Mouse (Mus musculus): ENCODE measurements around the gene Klhl20. TPM values are rescaled to one million over a fixed set of nuclear protein-coding genes. Genes with fewer than 3 reads are reported as not detected.
A peak's percentile ranks its signal among the peaks of the same experiment; 100 is the strongest.
"Not testable (repeated sequence)": the region's sequence is repeated elsewhere in the genome, so short reads cannot be mapped to it uniquely, and the experiment has no call there.

Klhl20 gene
- 10 to 100 TPM; 16.3 to 18.8 TPM for total RNA-seq (2021)

- peak; percentile 96 to 98 for DNase-seq (ENCODE audit: extremely low spot score in 1 of 2, low spot score in 1 of 2)
These were observed at the start of gene Klhl20 for GRCm38 (mm10) chr1:161130726-161131664. Gene Klhl20 (minus strand): TSS chr1:161131511.

DNA sequence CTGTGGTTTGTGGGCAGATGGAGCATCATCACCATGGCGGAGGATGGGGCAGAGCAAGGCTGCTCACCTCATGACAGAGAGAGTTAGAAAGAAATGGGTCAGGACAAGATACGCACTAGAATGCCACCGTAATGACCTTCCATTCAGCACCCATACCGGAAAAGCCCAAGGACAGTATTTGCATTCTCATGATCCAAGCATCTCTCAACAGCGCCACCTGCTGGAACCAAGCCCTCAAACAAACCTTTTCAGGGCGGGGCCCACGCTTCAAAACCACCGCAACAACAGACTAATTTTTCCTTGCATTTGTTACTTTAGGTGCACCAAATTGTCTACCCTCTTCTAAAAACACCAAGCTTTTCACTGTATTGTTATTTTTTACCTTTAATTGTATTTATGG lies 49.4 kb upstream of the Klhl20 start:
- DNase-seq (ENCODE audit: extremely low spot score in 1 of 2, low spot score in 1 of 2) = peak in 1 of 2 experiments; percentile 71

DNA sequence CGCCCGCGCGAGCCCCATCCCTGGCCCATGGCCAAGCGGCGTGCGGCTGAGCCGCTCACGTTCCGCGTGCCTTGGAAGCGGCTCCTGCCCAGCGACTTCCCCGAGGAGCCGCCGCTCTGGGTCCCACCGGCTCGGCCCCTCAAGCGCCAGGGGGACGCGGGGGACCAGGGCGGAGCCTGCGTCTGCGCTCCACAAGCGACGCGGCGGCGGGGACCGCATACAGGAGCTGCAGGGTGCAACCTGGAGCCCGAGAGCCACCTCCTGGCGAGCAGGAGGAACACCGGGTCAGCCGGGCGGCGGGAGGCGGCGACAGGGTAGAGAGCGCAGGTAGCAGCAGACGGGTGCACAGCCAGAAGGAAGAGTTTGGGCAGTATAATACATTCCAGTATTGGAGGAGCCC lies 39.3 kb upstream of the Klhl20 start:
- DNase-seq (ENCODE audit: extremely low spot score in 1 of 2, low spot score in 1 of 2) = peak; percentile 54 to 57

GRCm38 (mm10) chr1:161160266-161160665 lies 29.0 kb upstream of the Klhl20 start:
- DNase-seq (ENCODE audit: extremely low spot score in 1 of 2, low spot score in 1 of 2) = no peak

GRCm38 (mm10) chr1:161159214-161159613 lies 27.9 kb upstream of the Klhl20 start, which contains the start of gene Tex50:
Gene Tex50 (minus strand): TSS chr1:161159314.
- DNase-seq (ENCODE audit: extremely low spot score in 1 of 2, low spot score in 1 of 2) = no peak

GRCm38 (mm10) chr1:161156546-161156945 lies 25.2 kb upstream of the Klhl20 start:
- DNase-seq (ENCODE audit: extremely low spot score in 1 of 2, low spot score in 1 of 2) = no peak

DNA sequence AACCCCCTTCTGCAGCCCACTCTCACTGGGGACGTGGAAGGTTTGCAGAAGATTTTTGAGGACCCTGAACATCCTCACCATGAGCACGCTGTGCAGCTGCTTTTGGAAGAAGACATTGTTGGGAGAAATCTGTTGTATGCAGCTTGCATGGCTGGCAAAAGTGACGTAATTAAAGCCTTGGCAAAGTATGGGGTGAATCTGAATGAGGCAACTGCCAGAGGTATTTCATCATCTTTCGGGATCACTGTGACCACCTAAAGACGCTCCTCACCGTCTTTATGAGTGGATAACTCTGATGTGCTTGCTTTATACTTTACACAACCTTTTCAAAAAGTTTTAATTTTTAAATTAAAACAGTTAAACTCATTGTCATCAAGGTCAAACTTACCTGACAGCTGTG lies 19.8 kb upstream of the Klhl20 start:
- no peak for DNase-seq (ENCODE audit: extremely low spot score in 1 of 2, low spot score in 1 of 2)

DNA sequence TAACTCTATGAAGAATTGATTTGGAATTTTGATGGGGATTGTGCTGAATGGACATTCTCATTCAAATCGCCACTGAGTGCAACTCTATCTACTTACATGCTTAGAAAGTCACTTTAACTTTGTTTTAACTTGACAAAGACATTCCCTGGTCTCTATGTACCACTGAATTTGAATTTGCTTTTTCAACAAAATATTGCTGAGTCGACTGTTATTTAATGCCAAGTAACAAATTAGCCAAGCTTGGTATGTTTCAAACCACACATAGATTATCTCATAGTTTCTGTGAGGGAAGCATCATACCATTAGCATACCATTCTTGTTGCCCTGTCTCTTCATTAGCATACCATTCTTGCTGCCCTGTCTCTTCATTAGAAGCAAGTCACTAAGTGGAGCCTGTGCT lies 16.6 kb upstream of the Klhl20 start:
- DNase-seq (ENCODE audit: extremely low spot score in 1 of 2, low spot score in 1 of 2) = no peak

- DNase-seq (ENCODE audit: extremely low spot score in 1 of 2, low spot score in 1 of 2) = not testable (repeated sequence)
These were observed 14.3 kb upstream of the Klhl20 start for GRCm38 (mm10) chr1:161145611-161146010.

GRCm38 (mm10) chr1:161143216-161143615 lies 11.9 kb upstream of the Klhl20 start:
- peak in 1 of 2 experiments; percentile 5 for DNase-seq (ENCODE audit: extremely low spot score in 1 of 2, low spot score in 1 of 2)

- peak; percentile 39 to 54 for DNase-seq (ENCODE audit: extremely low spot score in 1 of 2, low spot score in 1 of 2)
These were observed 11.3 kb upstream of the Klhl20 start, which contains the start of gene Ankrd45 for GRCm38 (mm10) chr1:161142531-161143159. Gene Ankrd45 (plus strand): TSS chr1:161142691.

- DNase-seq (ENCODE audit: extremely low spot score in 1 of 2, low spot score in 1 of 2) = no peak
These were observed 8.9 kb upstream of the Klhl20 start for GRCm38 (mm10) chr1:161140026-161140762.

DNA sequence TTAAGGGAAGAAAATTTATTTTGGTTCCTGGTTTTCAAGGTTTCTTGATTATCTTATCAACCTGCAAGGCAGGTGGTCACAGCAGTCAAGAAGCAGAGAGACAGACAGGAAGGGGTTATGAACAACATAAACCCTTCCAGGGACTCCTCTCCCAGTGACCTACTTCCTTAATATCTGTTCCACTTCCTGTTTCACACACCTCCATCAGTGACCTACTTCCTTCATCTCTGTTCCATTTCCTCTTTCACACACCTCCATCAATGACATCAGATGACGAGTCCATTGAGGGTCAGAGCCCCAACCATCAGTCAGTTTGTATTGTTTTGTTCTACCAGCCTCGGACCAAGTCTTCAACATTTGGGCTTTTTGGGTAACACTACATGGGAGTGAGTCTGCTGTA lies 8.2 kb upstream of the Klhl20 start:
- DNase-seq (ENCODE audit: extremely low spot score in 1 of 2, low spot score in 1 of 2) = no peak

DNA sequence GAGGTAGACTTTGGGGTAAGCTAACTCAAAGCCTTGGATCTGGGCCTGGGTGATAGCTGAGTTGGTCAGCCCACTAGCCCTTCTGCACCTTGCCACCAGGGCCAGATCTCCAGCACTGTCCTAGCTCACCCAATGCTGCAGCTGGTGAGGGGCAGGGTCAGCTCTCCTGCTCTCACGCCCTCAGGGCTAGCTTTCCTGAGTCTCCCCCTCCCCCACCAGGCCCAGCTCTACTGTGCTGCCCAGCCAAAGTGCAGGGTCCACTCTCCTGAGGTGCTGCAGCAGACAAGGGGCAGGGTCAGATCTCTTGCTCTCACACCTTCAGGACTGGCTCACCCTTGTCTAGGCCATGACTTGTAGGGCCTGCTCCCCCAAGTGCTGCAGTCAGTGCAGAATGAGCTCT lies 4.8 kb downstream of the Klhl20 start:
- DNase-seq (ENCODE audit: extremely low spot score in 1 of 2, low spot score in 1 of 2) = no peak

DNA sequence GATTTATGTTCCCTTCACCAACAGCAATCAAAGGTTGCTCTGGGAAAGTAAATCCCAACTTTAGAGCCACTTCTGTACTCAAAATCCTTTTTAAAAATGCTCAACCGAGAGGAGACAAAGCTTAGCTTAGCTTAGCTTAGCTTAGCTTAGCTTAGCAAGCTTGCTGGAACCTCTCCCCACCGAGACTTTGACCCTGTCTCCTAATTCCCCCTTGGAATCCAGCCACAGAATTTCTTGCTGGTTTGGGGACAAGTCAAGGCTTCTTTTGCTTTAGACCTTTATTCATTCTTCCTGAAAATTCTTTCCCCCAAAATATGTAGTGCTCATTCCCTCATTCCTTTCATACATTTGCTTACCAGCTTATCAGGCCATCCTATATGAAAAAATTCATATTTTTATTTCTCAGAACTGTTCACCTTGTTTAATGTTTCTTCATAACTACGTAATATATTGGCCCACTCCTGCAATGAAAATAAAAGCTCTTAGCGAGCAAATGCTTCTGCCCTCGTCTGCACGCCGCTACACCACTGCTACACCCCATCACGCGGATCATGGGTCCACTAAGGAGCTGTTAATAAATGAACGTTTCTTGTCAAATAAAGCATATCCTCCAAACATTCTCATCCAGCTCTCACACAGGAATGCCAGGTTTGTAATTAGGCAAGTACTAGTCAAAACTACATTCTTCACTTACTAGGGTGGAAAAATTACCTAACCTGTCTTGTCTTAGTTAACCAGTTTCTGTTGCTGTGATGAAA lies 8.5 kb downstream of the Klhl20 start:
- no peak for DNase-seq (ENCODE audit: extremely low spot score in 1 of 2, low spot score in 1 of 2)

DNA sequence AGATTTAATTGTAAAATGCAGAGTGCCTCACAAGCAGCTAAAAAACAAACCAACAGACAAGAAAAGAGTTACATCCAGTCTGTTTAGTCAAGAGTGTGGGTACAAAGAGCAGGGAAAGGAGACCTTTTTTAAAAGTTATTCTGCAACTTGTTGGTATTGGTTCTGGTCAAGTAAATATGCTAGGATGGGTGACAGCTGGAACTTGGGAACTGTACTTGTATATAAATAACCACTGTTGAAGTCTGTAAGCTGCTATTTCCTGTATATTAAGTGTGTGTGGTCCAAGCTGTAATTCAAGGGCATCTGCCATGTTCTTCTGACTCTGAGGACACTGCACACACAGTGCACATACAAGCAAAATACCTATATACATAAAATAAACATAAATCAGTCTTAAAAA lies 16.7 kb downstream of the Klhl20 start:
- no peak for DNase-seq (ENCODE audit: extremely low spot score in 1 of 2, low spot score in 1 of 2)

DNA sequence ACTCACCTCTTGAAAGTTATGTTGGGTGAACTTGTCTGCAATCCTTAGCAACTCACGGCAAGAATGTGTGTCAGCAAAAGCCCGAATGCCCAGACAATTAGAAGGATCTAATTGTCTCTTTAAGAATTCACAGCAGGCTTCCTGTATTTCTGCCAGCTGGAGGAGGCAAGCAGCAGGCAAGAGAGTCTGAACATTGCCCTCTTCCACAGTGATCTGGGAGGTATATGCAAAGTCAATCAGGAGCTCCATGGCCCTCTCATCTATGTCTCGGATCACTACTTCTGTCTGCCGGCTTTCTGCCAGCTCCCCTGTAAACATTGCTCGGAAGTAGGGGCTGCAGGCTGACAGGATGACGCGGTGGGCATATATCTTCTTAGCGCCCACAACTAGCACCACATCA lies 22.1 kb downstream of the Klhl20 start:
- no peak for DNase-seq (ENCODE audit: extremely low spot score in 1 of 2, low spot score in 1 of 2)

DNA sequence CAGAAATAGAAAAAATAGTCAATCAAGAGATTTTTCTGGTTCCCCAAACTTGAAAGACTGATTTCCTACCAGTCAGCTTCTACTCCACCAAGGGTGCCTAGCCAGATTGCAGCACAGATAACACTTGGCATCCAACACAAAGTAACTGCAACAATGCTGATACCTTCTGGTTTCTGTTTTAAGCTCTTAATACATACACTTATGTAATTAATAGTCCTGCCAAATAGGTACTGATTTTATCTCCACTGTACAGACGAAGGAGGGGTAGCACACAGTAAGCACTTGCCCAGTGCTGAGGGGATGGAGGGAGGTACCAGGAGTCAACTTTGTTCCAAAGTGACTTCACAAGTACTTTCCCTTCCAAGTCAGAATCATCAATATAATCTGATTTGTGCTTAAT lies 27.5 kb downstream of the Klhl20 start:
- DNase-seq (ENCODE audit: extremely low spot score in 1 of 2, low spot score in 1 of 2) = no peak

- DNase-seq (ENCODE audit: extremely low spot score in 1 of 2, low spot score in 1 of 2) = no peak
These were observed 31.4 kb downstream of the Klhl20 start for GRCm38 (mm10) chr1:161099721-161100405.

- DNase-seq (ENCODE audit: extremely low spot score in 1 of 2, low spot score in 1 of 2) = no peak
These were observed 54.1 kb downstream of the Klhl20 start for GRCm38 (mm10) chr1:161077243-161077642.
